19 mouse cellular contexts compared by ENCODE assay signal in genomic region chr8:10758151-10758550, GRCm38 (mm10).
"Had no signal": no experiment of that assay in that cellular context is flagged by ENCODE, and none has a peak within 500 bp of the region (broad histone marks: within the 10 kb centered on the region; RNA-seq: fewer than 3 reads in every experiment).

No protein-coding gene starts in this region.

- H3K9me3 ChIP-seq: midbrain, embryonic 10.5 days; midbrain, embryonic 12.5 days; neural tube, embryonic 13.5 days; neural tube, embryonic 15.5 days had no signal

- DNase-seq: lung, adult 18-20 months; lung, embryonic 14.5 days; lung, postnatal 10 days; lung, postnatal 4 days; midbrain, embryonic 14.5 days; retina, postnatal 1 day; right cerebral cortex, adult 18-20 months; right cerebral cortex, postnatal 25 days; right cerebral cortex, postnatal 4 days; spleen, adult 18-20 months; thymus, adult 18-20 months; thymus, postnatal 14 days; thymus, postnatal 4 days had no signal

- H3K4me3 ChIP-seq: midbrain, embryonic 10.5 days; midbrain, embryonic 12.5 days; myocyte; neural tube, embryonic 13.5 days; neural tube, embryonic 15.5 days had no signal

- ATAC-seq: midbrain, embryonic 16.5 days had no signal

- H3K27ac ChIP-seq: midbrain, embryonic 10.5 days; midbrain, embryonic 12.5 days; neural tube, embryonic 13.5 days; neural tube, embryonic 15.5 days had no signal

- H3K27me3 ChIP-seq: midbrain, embryonic 12.5 days; neural tube, embryonic 13.5 days; neural tube, embryonic 15.5 days had no signal

- H3K36me3 ChIP-seq: midbrain, embryonic 10.5 days; midbrain, embryonic 12.5 days; neural tube, embryonic 13.5 days; neural tube, embryonic 15.5 days had no signal
